Mouse (Mus musculus) T-helper 1 cell (primary cell): ENCODE results near the gene Amy2a3.
"Not testable (repeated sequence)": the region's sequence is repeated elsewhere in the genome, so short reads cannot be mapped to it uniquely, and the experiment has no call there.

ENCODE experiments used
- in situ Hi-C: fragments of 300-600 bp; cut with MboI, MseI; formaldehyde crosslinking; loops from one replicate; pipeline ENCODE4 v1.15.1; 2025; ENCODE audit warnings: high pct_unique_total_duplicates

Amy2a3 gene

DNA sequence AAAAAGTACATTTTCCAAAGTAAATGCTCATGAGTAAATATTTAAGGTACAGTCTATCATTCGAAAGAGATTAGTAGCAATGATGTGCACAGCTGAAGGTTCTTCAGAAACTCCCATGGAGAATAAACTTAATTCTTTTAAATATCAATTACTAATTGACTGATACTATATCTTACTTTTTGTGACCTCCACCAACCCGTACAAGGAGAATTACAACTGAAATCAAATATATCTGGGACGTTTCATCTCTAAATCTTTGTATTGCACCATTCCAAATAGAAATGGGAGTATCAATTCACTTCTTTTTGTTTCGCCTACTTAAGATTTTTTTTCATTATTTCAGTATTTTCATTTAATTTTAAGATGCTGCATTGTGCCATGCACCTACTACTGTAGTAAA is at the start of gene Amy2a3:
Gene Amy2a3 (minus strand): TSS at position 101 of the 400 bp plus-strand sequence.
- in situ Hi-C loops, result not testable (repeated sequence)

GRCm38 (mm10) chr3:113356558-113356957 is 32.7 kb upstream of the Amy2a3 start, which contains the start of gene Amy2a2:
Gene Amy2a2, minus strand, starts transcription at chr3:113356658.
- in situ Hi-C loops, result loop anchor here (10.0 kb wide), 1 partner anchor 178 kb away; the partner anchor contains the start of gene Amy2a1

DNA sequence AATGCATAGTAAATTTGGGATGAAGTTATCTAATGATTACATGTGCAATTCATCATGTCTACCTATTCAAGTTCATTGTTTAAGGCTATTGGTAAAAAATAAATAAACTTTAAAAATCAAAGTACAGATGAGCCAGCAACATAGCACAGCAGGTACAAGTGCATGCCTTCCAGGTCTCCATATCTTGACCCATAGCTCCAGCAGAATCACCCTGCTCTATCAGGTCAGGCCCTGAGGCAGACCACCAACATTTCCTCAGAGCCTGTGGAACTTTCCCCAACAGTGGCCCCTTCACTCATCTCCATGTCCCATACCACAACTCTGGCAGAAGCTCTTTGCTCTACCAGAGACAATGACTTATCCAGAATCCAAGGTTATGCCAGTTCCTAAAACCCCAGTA is 21.6 kb upstream of the Amy2a3 start:
- in situ Hi-C loops, result not testable (repeated sequence)

DNA sequence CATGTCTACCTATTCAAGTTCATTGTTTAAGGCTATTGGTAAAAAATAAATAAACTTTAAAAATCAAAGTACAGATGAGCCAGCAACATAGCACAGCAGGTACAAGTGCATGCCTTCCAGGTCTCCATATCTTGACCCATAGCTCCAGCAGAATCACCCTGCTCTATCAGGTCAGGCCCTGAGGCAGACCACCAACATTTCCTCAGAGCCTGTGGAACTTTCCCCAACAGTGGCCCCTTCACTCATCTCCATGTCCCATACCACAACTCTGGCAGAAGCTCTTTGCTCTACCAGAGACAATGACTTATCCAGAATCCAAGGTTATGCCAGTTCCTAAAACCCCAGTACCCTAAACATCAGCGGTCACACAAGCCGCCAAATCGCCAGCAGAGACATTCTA is 10.9 kb downstream of the Amy2a3 start:
- in situ Hi-C loops, result not testable (repeated sequence)

- in situ Hi-C loops, result not testable (repeated sequence)
Measured at GRCm38 (mm10) chr3:113291349-113291748, 32.5 kb downstream of the Amy2a3 start, which contains the start of gene Amy2a4. Gene Amy2a4, minus strand, starts transcription at chr3:113291449.

GRCm38 (mm10) chr3:113280285-113280684 is 43.6 kb downstream of the Amy2a3 start:
- in situ Hi-C loops, result not testable (repeated sequence)

DNA sequence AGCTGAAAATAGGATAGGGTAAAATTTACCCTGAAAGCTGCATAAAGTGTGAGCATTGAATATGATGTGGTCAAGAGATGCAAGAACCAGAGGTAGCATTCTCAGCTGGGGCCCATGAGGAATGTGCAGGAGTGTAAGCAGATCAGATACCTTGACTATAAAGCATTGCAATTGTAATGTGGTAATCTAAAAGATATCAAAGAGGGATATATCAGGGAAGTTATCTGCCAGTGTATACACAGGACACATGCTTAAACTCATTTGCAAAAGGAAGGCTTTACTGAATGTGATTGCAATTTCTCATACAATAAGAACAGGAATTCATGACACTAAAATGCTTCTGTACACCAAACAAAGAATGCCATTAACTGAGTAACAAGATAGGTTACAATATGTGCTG is 44.3 kb downstream of the Amy2a3 start:
- in situ Hi-C loops, result not testable (repeated sequence)
